Mouse (Mus musculus) limb, embryonic 11.5 days (tissue): ENCODE measurements around the gene Med20. TPM values are rescaled to one million over a fixed set of nuclear protein-coding genes. Genes with fewer than 3 reads are reported as not detected.
A peak's percentile ranks its signal among the peaks of the same experiment; 100 is the strongest.

Source experiments
- ATAC-seq: fragments of 200-750 bp; cut with Nextera tagmentation; 2 replicates; pipeline ENCODE4 v1.8.0; 2017; ENCODE audit warnings: low read depth; ENCODE audit not compliant: insufficient number of reproducible peaks, low FRiP score, low TSS enrichment
- DNase-seq: peaks from one replicate; pipeline ENCODE4 v3.0.0-alpha.2; 2015; ENCODE audit warnings: low spot score
- H3K27ac ChIP-seq: fragments of 300-500 bp; sonication (generic); replicated peaks from 2 replicates; pipeline ENCODE4 v1.5.1; 2014; ENCODE audit warnings: low read depth, mild to moderate bottlenecking, low read length
- H3K27me3 ChIP-seq: fragments of 300-500 bp; sonication (generic); 2 replicates; pipeline ENCODE4 v1.6.1; 2014; ENCODE audit warnings: mild to moderate bottlenecking, low read length, mixed read lengths; ENCODE audit not compliant: control insufficient read depth, insufficient read depth
- H3K36me3 ChIP-seq: fragments of 300-500 bp; sonication (generic); 2 replicates; pipeline ENCODE4 v1.6.1; 2014; ENCODE audit warnings: mild to moderate bottlenecking, low read length, moderate library complexity, mixed read lengths; ENCODE audit not compliant: control insufficient read depth, insufficient read depth
- H3K4me1 ChIP-seq: fragments of 300-500 bp; sonication (generic); 2 replicates; pipeline ENCODE4 v1.6.1; 2014; ENCODE audit warnings: low read length, mixed read lengths; ENCODE audit not compliant: control insufficient read depth, insufficient read depth
- H3K4me2 ChIP-seq: fragments of 300-500 bp; sonication (generic); 2 replicates; pipeline ENCODE4 v1.6.1; 2014; ENCODE audit warnings: low read depth, mild to moderate bottlenecking, moderate library complexity; ENCODE audit not compliant: severe bottlenecking
- H3K4me3 ChIP-seq: fragments of 300-500 bp; sonication (generic); 2 replicates; pipeline ENCODE4 v1.5.1; 2014; ENCODE audit warnings: low read depth, low read length
- H3K9ac ChIP-seq: fragments of 300-500 bp; sonication (generic); 2 replicates; pipeline ENCODE4 v1.6.1; 2014; ENCODE audit warnings: mild to moderate bottlenecking, low read length
- H3K9me3 ChIP-seq: fragments of 300-500 bp; sonication (generic); 2 replicates; pipeline ENCODE4 v1.6.1; 2016; ENCODE audit warnings: low read length; ENCODE audit not compliant: control insufficient read depth
- WGBS: fragments of 180-500 bp; shearing (Covaris S2); extraction: QIAGEN DNeasy Blood & Tissue Kit; methylation state at CpG from one replicate; pipeline ENCODE4 v1.1.7; 2014; 5-methylcytosine and 5-hydroxymethylcytosine counted together
- polyA plus RNA-seq: library from polyadenylated mRNA; unstranded; fragments of >200 nt; fragmentation: Nextera tagmentation; extraction: Ambion mirVana; gene quantifications from 2 replicates; pipeline ENCODE4 v1.2.1, GENCODE M21; 2014

Gene Med20
- polyA plus RNA-seq, 1 experiment from 2014 or later: 50.4 TPM

- Histone ChIP-seq H3K27me3 (no peaks in the 10 kb centered on the region), H3K9me3 (no peaks in the 10 kb centered on the region), H3K9ac (no peak overlapping the region), H3K4me2 (no peak overlapping the region), H3K4me3 (no peak overlapping the region), H3K27ac (no peak overlapping the region), H3K4me1 (0 out of 2 replicates have a peak, but pooled peaks cover 2% of the 10 kb centered on the region), H3K36me3 (no peaks in the 10 kb centered on the region)
- ATAC-seq (0 out of 2 replicates have a peak, but pooled peaks have one; percentile 65), DNase-seq (peak; percentile 34)
Observed at GRCm38 (mm10) chr17:47572436-47572835, 38.9 kb upstream of the Med20 start.

DNA sequence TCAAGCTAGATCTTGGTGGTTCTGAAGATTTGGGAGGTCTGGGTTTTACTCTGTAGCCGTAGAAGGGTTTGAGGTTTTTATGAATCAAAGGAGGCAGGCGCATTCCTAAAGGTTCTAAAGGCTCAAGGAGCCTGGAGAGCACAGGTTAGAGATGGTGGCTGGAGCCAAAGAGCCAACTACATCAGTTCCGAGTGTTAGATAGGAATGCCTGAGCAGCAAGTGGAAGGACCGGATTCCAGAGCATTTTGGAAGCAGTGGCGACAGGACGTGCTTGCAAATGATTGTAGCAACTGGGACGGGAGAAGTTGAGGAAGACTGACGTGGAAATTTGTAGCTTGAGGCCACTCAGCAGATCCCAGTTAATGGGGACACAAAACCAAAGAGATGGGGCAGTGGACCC, 37.4 kb upstream of the Med20 start:
- WGBS: 69% methylated on average over 8 of the region's 8 CpGs
- Histone ChIP-seq H3K27ac (no peak overlapping the region), H3K4me1 (0 out of 2 replicates have a peak, but pooled peaks cover 2% of the 10 kb centered on the region), H3K4me2 (no peak overlapping the region), H3K36me3 (no peaks in the 10 kb centered on the region), H3K4me3 (no peak overlapping the region), H3K9ac (no peak overlapping the region), H3K9me3 (no peaks in the 10 kb centered on the region), H3K27me3 (no peaks in the 10 kb centered on the region)
- no peak for DNase-seq
- ATAC-seq: no peak

DNA sequence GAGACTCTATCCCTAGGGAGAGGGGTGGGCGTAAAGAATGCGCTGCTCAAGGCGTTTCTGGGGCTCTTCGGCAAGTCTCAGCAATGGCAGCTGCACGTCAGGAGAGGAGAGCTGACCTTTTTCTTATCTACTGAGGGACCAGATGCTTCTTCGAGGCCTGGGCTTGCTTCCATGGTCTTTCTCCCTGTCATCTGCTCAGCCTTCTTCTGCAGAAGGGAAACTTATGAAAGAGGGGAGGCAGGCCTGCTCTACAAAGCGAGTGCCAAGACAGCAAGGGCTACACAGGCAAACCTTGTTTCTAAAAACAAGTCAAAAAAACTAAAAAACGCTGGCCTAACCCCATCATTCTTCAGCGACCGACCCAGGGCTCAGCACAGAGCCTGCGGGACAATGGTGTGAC, 36.6 kb upstream of the Med20 start:
- Histone ChIP-seq H3K27me3 (no peaks in the 10 kb centered on the region), H3K4me1 (0 out of 2 replicates have a peak, but pooled peaks cover 2% of the 10 kb centered on the region), H3K9me3 (no peaks in the 10 kb centered on the region), H3K36me3 (no peaks in the 10 kb centered on the region), H3K4me2 (no peak overlapping the region), H3K4me3 (no peak overlapping the region), H3K27ac (no peak overlapping the region), H3K9ac (no peak overlapping the region)
- WGBS: 62% methylated on average over 11 of the region's 11 CpGs
- DNase-seq: no peak
- ATAC-seq: no peak

DNA sequence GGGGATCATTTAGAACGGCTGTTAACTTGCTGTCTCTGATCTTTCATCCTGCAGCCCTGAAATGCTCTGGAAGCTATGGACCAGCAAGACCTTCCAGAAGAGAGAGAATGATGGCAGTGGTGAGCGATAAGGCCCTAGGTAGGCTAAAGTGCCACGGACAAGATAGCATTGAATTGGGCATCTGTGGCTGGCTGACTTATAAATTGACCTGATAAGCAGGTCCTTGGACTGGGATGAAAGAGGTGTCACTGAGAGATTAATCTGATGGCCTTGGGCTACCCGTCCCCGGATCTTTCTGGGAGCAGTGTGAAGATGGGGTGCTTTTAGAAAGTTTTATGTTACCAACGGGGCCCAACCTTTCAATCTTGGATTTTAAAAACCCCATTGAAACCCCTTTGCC, 32.7 kb upstream of the Med20 start:
- no peak for DNase-seq
- WGBS: 79% methylated on average over 6 of the region's 6 CpGs
- no peaks in the 10 kb centered on the region for H3K9me3 ChIP-seq
- ATAC-seq: no peak
- 0 out of 2 replicates have a peak, but pooled peaks cover 2% of the 10 kb centered on the region for H3K36me3 ChIP-seq
- H3K9ac ChIP-seq: no peak overlapping the region
- H3K4me2 ChIP-seq: no peak overlapping the region
- no peak overlapping the region for H3K4me3 ChIP-seq
- H3K27me3 ChIP-seq: no peaks in the 10 kb centered on the region
- no peaks in the 10 kb centered on the region for H3K4me1 ChIP-seq
- no peak overlapping the region for H3K27ac ChIP-seq

DNA sequence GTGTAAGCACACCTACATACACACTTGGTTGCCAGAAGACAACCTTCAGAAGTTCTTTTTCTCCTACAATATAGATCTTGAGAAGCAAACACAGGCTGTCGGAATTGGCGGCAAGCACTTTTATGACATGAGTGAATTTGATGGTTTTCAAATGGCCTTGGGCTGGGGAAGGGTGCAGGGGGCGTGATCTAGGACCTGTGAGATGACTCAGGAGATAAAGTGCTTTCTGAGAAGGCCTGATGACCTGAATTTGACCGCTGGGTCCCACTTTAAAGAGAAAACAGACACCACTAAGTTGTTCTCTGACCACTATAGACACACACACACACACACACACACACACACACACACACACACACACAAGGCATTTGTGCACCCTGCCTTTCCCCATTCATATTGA, 30.4 kb upstream of the Med20 start:
- Histone ChIP-seq H3K36me3 (0 out of 2 replicates have a peak, but pooled peaks cover 2% of the 10 kb centered on the region), H3K27me3 (no peaks in the 10 kb centered on the region), H3K9me3 (no peaks in the 10 kb centered on the region), H3K4me2 (no peak overlapping the region), H3K4me1 (no peaks in the 10 kb centered on the region), H3K9ac (no peak overlapping the region), H3K27ac (no peak overlapping the region), H3K4me3 (no peak overlapping the region)
- WGBS: 90% methylated on average over 4 of the region's 4 CpGs
- ATAC-seq (no peak), DNase-seq (no peak)

- WGBS: 83% methylated on average over 8 of the region's 8 CpGs
Observed at GRCm38 (mm10) chr17:47588517-47588916, 22.9 kb upstream of the Med20 start.

GRCm38 (mm10) chr17:47591073-47591472, 20.3 kb upstream of the Med20 start:
- 87% methylated on average over 3 of the region's 3 CpGs for whole genome bisulfite sequencing
- H3K4me3 ChIP-seq: no peak overlapping the region
- no peak for ATAC-seq

More at GRCm38 (mm10) chr17:47588517-47588916, 22.9 kb upstream of the Med20 start:
- Histone ChIP-seq H3K27ac (no peak overlapping the region), H3K27me3 (no peaks in the 10 kb centered on the region), H3K4me2 (no peak overlapping the region), H3K4me3 (no peak overlapping the region), H3K36me3 (no peaks in the 10 kb centered on the region), H3K9me3 (no peaks in the 10 kb centered on the region), H3K4me1 (0 out of 2 replicates have a peak, but pooled peaks cover 3% of the 10 kb centered on the region), H3K9ac (no peak overlapping the region)
- DNase-seq (no peak), ATAC-seq (no peak)

GRCm38 (mm10) chr17:47593215-47593853, 18.0 kb upstream of the Med20 start:
- Histone ChIP-seq H3K4me1 (peaks cover 26% of the 10 kb centered on the region), H3K9ac (peak overlapping the region; percentile 89), H3K4me2 (peak overlapping the region; percentile 87), H3K4me3 (peak overlapping the region; percentile 92), H3K9me3 (no peaks in the 10 kb centered on the region), H3K27me3 (no peaks in the 10 kb centered on the region), H3K27ac (peak overlapping the region; percentile 91), H3K36me3 (peaks cover 3% of the 10 kb centered on the region; the same call in 1 of the 2 replicates)
- WGBS: under 1% methylated on average over 55 of the region's 63 CpGs
- DNase-seq (peak; percentile 97), ATAC-seq (peak; percentile 80)

More at GRCm38 (mm10) chr17:47591073-47591472, 20.3 kb upstream of the Med20 start:
- Histone ChIP-seq H3K9me3 (no peaks in the 10 kb centered on the region), H3K27ac (no peak overlapping the region), H3K27me3 (no peaks in the 10 kb centered on the region), H3K36me3 (no peaks in the 10 kb centered on the region), H3K4me2 (no peak overlapping the region), H3K9ac (no peak overlapping the region), H3K4me1 (peaks cover 12% of the 10 kb centered on the region)
- no peak for DNase-seq

DNA sequence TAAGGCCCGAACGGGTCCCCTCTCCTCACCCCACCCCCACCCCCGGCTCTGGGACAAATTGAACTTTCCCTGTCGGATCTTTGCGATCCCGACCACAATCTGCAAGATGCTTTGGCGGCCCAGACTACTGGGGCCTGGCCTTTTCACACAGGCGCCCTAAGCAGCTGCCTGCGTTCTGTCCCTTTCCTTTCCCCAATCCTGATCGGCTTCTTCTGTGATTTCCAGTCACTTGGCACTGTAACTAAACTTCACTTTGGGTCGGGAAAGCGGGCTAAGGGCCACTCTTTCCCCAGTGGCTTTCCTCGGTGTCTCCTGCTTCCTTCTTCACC, 17.6 kb upstream of the Med20 start:
- DNase-seq (no peak), ATAC-seq (no peak)
- peak overlapping the region; percentile 92 for H3K4me3 ChIP-seq
- WGBS: 0% methylated on average over 13 of the region's 13 CpGs
- peaks cover 26% of the 10 kb centered on the region for H3K4me1 ChIP-seq
- peaks cover 8% of the 10 kb centered on the region; the same call in 1 of the 2 replicates for H3K36me3 ChIP-seq
- peak overlapping the region; percentile 91 for H3K27ac ChIP-seq
- peak overlapping the region; percentile 89 for H3K9ac ChIP-seq
- no peaks in the 10 kb centered on the region for H3K9me3 ChIP-seq
- no peaks in the 10 kb centered on the region for H3K27me3 ChIP-seq
- H3K4me2 ChIP-seq: peak overlapping the region; percentile 87
